Mouse (Mus musculus) ES-Bruce4 (cell line): Measurements from ENCODE around the gene Olfr1272. TPM values are rescaled to one million over a fixed set of nuclear protein-coding genes. Genes with fewer than 3 reads are reported as not detected.
"Not testable (repeated sequence)": the region's sequence is repeated elsewhere in the genome, so short reads cannot be mapped to it uniquely, and the experiment has no call there.

Experiments used
- H3K27ac ChIP-seq: 2 replicates; pipeline ENCODE4 v1.5.1; 2012; ENCODE audit warnings: low read length, inconsistent platforms; ENCODE audit not compliant: insufficient read depth
- H3K27me3 ChIP-seq: 2 replicates; pipeline ENCODE4 v1.6.1; 2012; ENCODE audit warnings: mild to moderate bottlenecking, low read length, inconsistent platforms; ENCODE audit not compliant: control insufficient read depth, poor library complexity, insufficient read depth, severe bottlenecking
- H3K36me3 ChIP-seq: 2 replicates; pipeline ENCODE4 v1.6.1; 2012; ENCODE audit warnings: inconsistent platforms, mild to moderate bottlenecking, low read length, moderate library complexity; ENCODE audit not compliant: control insufficient read depth, poor library complexity, insufficient read depth, severe bottlenecking
- H3K4me1 ChIP-seq: one replicate; pipeline ENCODE4 v1.8.1; 2011; ENCODE audit warnings: low read length; ENCODE audit not compliant: control insufficient read depth, insufficient read depth
- H3K4me3 ChIP-seq: 2 replicates; pipeline ENCODE4 v1.5.1; 2011; ENCODE audit warnings: low read depth, mild to moderate bottlenecking, low read length
- H3K9ac ChIP-seq: 2 replicates; pipeline ENCODE4 v1.6.1; 2012; ENCODE audit warnings: low read depth, mild to moderate bottlenecking, inconsistent platforms; ENCODE audit not compliant: poor library complexity, severe bottlenecking
- H3K9me3 ChIP-seq: replicated peaks from 2 replicates; pipeline ENCODE4 v1.6.1; 2012; ENCODE audit warnings: mild to moderate bottlenecking, low read length, inconsistent platforms; ENCODE audit not compliant: control insufficient read depth, poor library complexity, insufficient read depth, severe bottlenecking
- CTCF ChIP-seq: IDR thresholded peaks from one replicate; pipeline ENCODE4 v1.8.1; 2011; ENCODE audit warnings: low read depth, low read length
- EP300 ChIP-seq: IDR thresholded peaks from 2 replicates; pipeline ENCODE4 v1.6.1; 2011; ENCODE audit warnings: low read depth, low read length; ENCODE audit not compliant: insufficient read depth
- POLR2A ChIP-seq: IDR thresholded peaks from one replicate; pipeline ENCODE4 v1.8.1; 2011; ENCODE audit warnings: low read length; ENCODE audit not compliant: insufficient read depth
- polyA plus RNA-seq: library from polyadenylated mRNA; stranded (reverse); fragments of >200 nt; gene quantifications from 2 replicates; pipeline ENCODE4 v1.2.4, GENCODE M21; 2011; ENCODE audit warnings: low read depth; ENCODE audit not compliant: missing spikeins, insufficient read depth, insufficient read length

Gene Olfr1272
- not detected in 2 replicates for polyA plus RNA-seq

DNA sequence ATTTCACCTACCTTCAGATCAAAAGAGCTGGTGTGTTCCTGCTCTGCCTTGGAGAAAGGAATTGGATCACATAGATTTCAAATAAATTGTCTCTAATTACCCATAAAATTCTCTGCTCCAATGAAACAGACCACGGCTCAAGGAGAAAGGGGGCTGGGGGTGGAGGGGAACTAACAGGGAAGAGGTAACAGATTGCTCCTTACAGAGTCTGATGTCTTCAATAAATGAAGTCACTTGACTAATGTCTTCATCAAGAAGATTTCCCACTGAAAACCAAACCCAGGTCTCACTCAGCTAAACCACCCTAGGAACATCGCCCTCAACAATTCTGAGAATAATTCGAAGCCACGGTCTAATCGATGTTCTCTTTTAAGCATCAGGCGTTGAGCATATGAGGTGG lies at the start of gene Olfr1272:
Olfr1272 (minus strand) TSS at position 101 of the 400 bp plus-strand sequence.
- H3K4me3 ChIP-seq = no peak within 1 kb of the TSS
- no peaks in the 10 kb centered on the region for H3K27me3 ChIP-seq
- H3K9me3 ChIP-seq = no peaks in the 10 kb centered on the region
- no peak within 1 kb of the TSS for H3K27ac ChIP-seq
- no peak within 1 kb of the TSS for H3K9ac ChIP-seq
- H3K36me3 ChIP-seq = no peaks in the 10 kb centered on the region
- no peaks in the 10 kb centered on the region for H3K4me1 ChIP-seq
- TF ChIP-seq POLR2A (no peak), CTCF (no peak)

DNA sequence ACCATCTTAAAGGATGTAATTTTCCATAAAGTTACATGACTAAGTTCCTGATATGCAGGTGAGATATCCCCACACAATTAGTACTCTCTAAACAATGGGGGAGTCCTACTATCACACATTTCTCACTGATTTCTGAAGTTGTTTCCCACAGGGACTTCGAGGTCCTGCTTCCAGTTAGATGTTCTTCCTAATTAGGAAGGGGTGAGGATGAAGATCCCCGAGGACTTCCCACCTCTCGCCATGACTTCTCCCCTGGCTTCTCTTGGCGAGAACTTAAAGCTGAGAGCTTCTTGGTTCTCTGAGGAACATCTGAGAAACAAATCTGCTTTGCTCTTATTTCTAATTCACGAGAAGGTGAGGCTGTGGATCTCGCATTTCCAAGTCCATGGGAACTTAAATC lies 29.3 kb upstream of the Olfr1272 start, which contains the start of gene Gm13769:
Gm13769 (plus strand) TSS at position 301 of the 400 bp plus-strand sequence.
- not testable (repeated sequence) for H3K4me1 ChIP-seq, H3K36me3 ChIP-seq, H3K27me3 ChIP-seq, H3K9ac ChIP-seq, H3K9me3 ChIP-seq, H3K27ac ChIP-seq, H3K4me3 ChIP-seq

DNA sequence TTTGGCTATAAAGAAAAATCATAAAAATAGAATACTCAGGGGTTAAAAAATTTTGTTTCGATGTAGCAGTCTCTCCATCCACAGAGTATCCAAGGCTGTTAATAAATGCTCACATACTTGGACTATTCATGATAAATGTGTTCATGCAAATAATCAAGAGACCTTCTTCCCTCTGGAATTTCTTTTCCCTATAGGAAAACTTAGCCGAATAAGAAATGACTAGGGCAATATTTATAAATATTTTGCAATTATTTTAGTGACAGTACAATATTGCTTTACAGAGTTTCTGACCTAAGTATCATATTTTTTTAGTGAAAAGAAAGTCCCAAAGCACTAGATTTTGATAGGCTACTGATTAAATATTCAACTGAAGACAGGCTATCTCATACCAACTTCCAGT lies 21.7 kb downstream of the Olfr1272 start, which contains the start of gene Olfr1271:
Olfr1271 (minus strand) TSS at position 101 of the 400 bp plus-strand sequence.
- no peaks in the 10 kb centered on the region for H3K9me3 ChIP-seq
- no peaks in the 10 kb centered on the region for H3K36me3 ChIP-seq
- H3K4me3 ChIP-seq = no peak within 1 kb of the TSS
- no peak for TF ChIP-seq POLR2A
- no peaks in the 10 kb centered on the region for H3K4me1 ChIP-seq
- H3K27ac ChIP-seq = no peak within 1 kb of the TSS
- no peak within 1 kb of the TSS for H3K9ac ChIP-seq
- no peaks in the 10 kb centered on the region for H3K27me3 ChIP-seq

DNA sequence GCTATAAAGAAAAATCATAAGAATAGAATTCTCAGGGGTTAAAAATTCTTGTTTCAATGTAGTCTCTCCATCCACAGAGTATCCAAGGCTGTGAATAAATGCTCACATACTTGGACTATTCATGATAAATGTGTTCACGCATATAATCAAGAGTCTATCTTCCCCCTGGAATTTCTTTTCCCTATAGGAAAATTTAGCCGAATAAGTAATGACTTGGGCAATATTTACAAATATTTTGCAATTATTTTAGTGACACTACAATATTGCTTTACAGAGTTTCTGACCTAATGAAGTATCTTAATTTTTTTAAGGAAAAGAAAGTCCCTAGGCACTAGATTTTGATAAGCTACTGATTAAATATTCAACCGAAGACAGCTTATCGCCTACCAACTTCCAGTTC lies 35.1 kb downstream of the Olfr1272 start, which contains the start of gene Olfr142:
Olfr142 (minus strand) TSS at position 101 of the 400 bp plus-strand sequence.
- Histone ChIP-seq H3K9me3 (no peaks in the 10 kb centered on the region), H3K36me3 (no peaks in the 10 kb centered on the region), H3K9ac (no peak within 1 kb of the TSS), H3K27me3 (no peaks in the 10 kb centered on the region), H3K4me3 (no peak within 1 kb of the TSS), H3K27ac (no peak within 1 kb of the TSS), H3K4me1 (no peaks in the 10 kb centered on the region)
- TF ChIP-seq EP300 (no peak), CTCF (no peak), POLR2A (no peak)

Other genes with a start within 250 kb of the Olfr1272 start
- gene Olfr140, start 229.2 kb downstream of the Olfr1272 start, polyA plus RNA-seq = not detected in 2 replicates
- not detected in 2 replicates for gene Olfr1269, start 171.4 kb downstream of the Olfr1272 start, polyA plus RNA-seq
- not detected in 2 replicates for gene Olfr32, start 150.5 kb downstream of the Olfr1272 start, polyA plus RNA-seq
- not detected in 2 replicates for gene Olfr1270, start 139.8 kb downstream of the Olfr1272 start, polyA plus RNA-seq
- gene Olfr1506, start 68.3 kb downstream of the Olfr1272 start, polyA plus RNA-seq = not detected in 2 replicates
- not detected in 2 replicates for gene Olfr142, start 35.2 kb downstream of the Olfr1272 start, polyA plus RNA-seq
- gene Olfr1271, start 21.8 kb downstream of the Olfr1272 start, polyA plus RNA-seq = 0.11 TPM in 1 of 2 replicates, not detected in the other
- gene Gm13769, start 29.4 kb upstream of the Olfr1272 start, polyA plus RNA-seq = 1.1 and 1.6 TPM in 2 replicates
- not detected in 2 replicates for gene Olfr1274-ps, start 105.8 kb upstream of the Olfr1272 start, polyA plus RNA-seq